Mouse (Mus musculus) ES-E14 (cell line): ENCODE data around the gene Aunip.

Experiments used
- CHD2 ChIP-seq: IDR thresholded peaks from 2 replicates; pipeline ENCODE4 v1.6.1; 2014; ENCODE audit warnings: mild to moderate bottlenecking, low read depth, low read length, inconsistent platforms
- HCFC1 ChIP-seq: IDR thresholded peaks from 2 replicates; pipeline ENCODE4 v1.6.1; 2012; ENCODE audit warnings: low read length, inconsistent platforms, borderline replicate concordance; ENCODE audit not compliant: insufficient read depth
- MAFK ChIP-seq: IDR thresholded peaks from 2 replicates; pipeline ENCODE4 v1.6.1; 2014; ENCODE audit warnings: mild to moderate bottlenecking, low read depth, low read length, inconsistent platforms; ENCODE audit not compliant: insufficient read depth
- ZNF384 ChIP-seq: IDR thresholded peaks from 2 replicates; pipeline ENCODE4 v1.6.1; 2012; ENCODE audit warnings: low read depth, low read length, inconsistent platforms

GRCm38 (mm10) chr4:134517719-134518118 is 6.9 kb downstream of the Aunip start:
- TF ChIP-seq HCFC1 (no peak), ZNF384 (no peak), CHD2 (no peak), MAFK (no peak)
